Mouse (Mus musculus) forebrain, embryonic 16.5 days (tissue): ENCODE measurements around the gene Cmtm8. TPM values are rescaled to one million over a fixed set of nuclear protein-coding genes. Genes with fewer than 3 reads are reported as not detected.
A peak's percentile ranks its signal among the peaks of the same experiment; 100 is the strongest.

Experiments
- ATAC-seq: fragments of 200-750 bp; cut with Nextera tagmentation; 2 replicates; pipeline ENCODE4 v1.8.0; 2017; ENCODE audit warnings: mild to moderate bottlenecking, moderate library complexity
- H3K27ac ChIP-seq: fragments of 300-500 bp; sonication (generic); 2 replicates; pipeline ENCODE4 v1.5.1; 2014; ENCODE audit warnings: low read length, control low read depth
- H3K27me3 ChIP-seq: fragments of 300-500 bp; sonication (generic); replicated peaks from 2 replicates; pipeline ENCODE4 v1.6.1; 2014; ENCODE audit warnings: low read length; ENCODE audit not compliant: control insufficient read depth, insufficient read depth
- H3K36me3 ChIP-seq: fragments of 300-500 bp; sonication (generic); 2 replicates; pipeline ENCODE4 v1.6.1; 2014; ENCODE audit not compliant: control insufficient read depth, insufficient read depth
- H3K4me1 ChIP-seq: fragments of 300-500 bp; sonication (generic); replicated peaks from 2 replicates; pipeline ENCODE4 v1.6.1; 2014; ENCODE audit warnings: low read length; ENCODE audit not compliant: control insufficient read depth, insufficient read depth
- H3K4me2 ChIP-seq: fragments of 300-500 bp; sonication (generic); 2 replicates; pipeline ENCODE4 v1.6.1; 2014; ENCODE audit warnings: mild to moderate bottlenecking, low read length, control low read depth
- H3K4me3 ChIP-seq: fragments of 300-500 bp; sonication (generic); replicated peaks from 2 replicates; pipeline ENCODE4 v1.5.1; 2014; ENCODE audit warnings: mild to moderate bottlenecking, low read length, control low read depth
- H3K9ac ChIP-seq: fragments of 300-500 bp; sonication (generic); replicated peaks from 2 replicates; pipeline ENCODE4 v1.6.1; 2014; ENCODE audit warnings: low read depth, low read length, control low read depth
- H3K9me3 ChIP-seq: fragments of 300-500 bp; sonication (generic); 2 replicates; pipeline ENCODE4 v1.6.1; 2016; ENCODE audit warnings: low read length; ENCODE audit not compliant: control insufficient read depth
- WGBS: fragments of 180-500 bp; shearing (Covaris S2); extraction: QIAGEN DNeasy Blood & Tissue Kit; methylation state at CpG from one replicate; pipeline ENCODE4 v1.1.7; 2014; 5-methylcytosine and 5-hydroxymethylcytosine counted together
- polyA plus RNA-seq: library from polyadenylated mRNA; unstranded; fragments of >200 nt; fragmentation: Nextera tagmentation; extraction: Ambion mirVana; gene quantifications from 2 replicates; pipeline ENCODE4 v1.2.1, GENCODE M21; 2015

Cmtm8 gene
- polyA plus RNA-seq, 1 experiment from 2014 or later: 8.2 TPM

GRCm38 (mm10) chr9:114797329-114798004 is 46.5 kb downstream of the Cmtm8 start:
- no peak overlapping the region for H3K4me2 ChIP-seq
- 50% methylated on average over 11 of the region's 11 CpGs for WGBS

GRCm38 (mm10) chr9:114796473-114797050 is 47.4 kb downstream of the Cmtm8 start:
- no peak overlapping the region for H3K4me3 ChIP-seq
- H3K9me3 ChIP-seq: no peaks in the 10 kb centered on the region
- H3K27ac ChIP-seq: no peak overlapping the region
- peaks cover 4% of the 10 kb centered on the region for H3K4me1 ChIP-seq
- 55% methylated on average over 11 of the region's 11 CpGs for WGBS
- no peak overlapping the region for H3K4me2 ChIP-seq
- no peak for ATAC-seq
- no peaks in the 10 kb centered on the region for H3K36me3 ChIP-seq
- no peaks in the 10 kb centered on the region for H3K27me3 ChIP-seq
- H3K9ac ChIP-seq: no peak overlapping the region

More at GRCm38 (mm10) chr9:114797329-114798004, 46.5 kb downstream of the Cmtm8 start:
- Histone ChIP-seq H3K27ac (no peak overlapping the region), H3K4me3 (no peak overlapping the region), H3K9me3 (no peaks in the 10 kb centered on the region), H3K9ac (0 out of 2 replicates have a peak overlapping the region, but pooled peaks have one; percentile 8), H3K36me3 (no peaks in the 10 kb centered on the region), H3K4me1 (peaks cover 4% of the 10 kb centered on the region), H3K27me3 (no peaks in the 10 kb centered on the region)
- ATAC-seq: peak; percentile 86

GRCm38 (mm10) chr9:114794491-114794890 is 49.5 kb downstream of the Cmtm8 start:
- peaks cover 4% of the 10 kb centered on the region for H3K4me1 ChIP-seq
- no peak overlapping the region for H3K27ac ChIP-seq
- no peaks in the 10 kb centered on the region for H3K36me3 ChIP-seq
- no peak for ATAC-seq
- WGBS: 79% methylated on average over 4 of the region's 4 CpGs
- no peaks in the 10 kb centered on the region for H3K27me3 ChIP-seq
- H3K4me2 ChIP-seq: no peak overlapping the region
- no peak overlapping the region for H3K9ac ChIP-seq
- H3K9me3 ChIP-seq: no peaks in the 10 kb centered on the region
- H3K4me3 ChIP-seq: no peak overlapping the region

GRCm38 (mm10) chr9:114793764-114794295 is 50.1 kb downstream of the Cmtm8 start:
- Histone ChIP-seq H3K27me3 (no peaks in the 10 kb centered on the region), H3K4me1 (peaks cover 4% of the 10 kb centered on the region), H3K9ac (no peak overlapping the region), H3K36me3 (no peaks in the 10 kb centered on the region), H3K4me2 (no peak overlapping the region), H3K27ac (no peak overlapping the region), H3K9me3 (no peaks in the 10 kb centered on the region), H3K4me3 (no peak overlapping the region)
- ATAC-seq: no peak
- WGBS: 89% methylated on average over 9 of the region's 9 CpGs

GRCm38 (mm10) chr9:114789989-114790388 is 54.0 kb downstream of the Cmtm8 start:
- no peak for ATAC-seq
- Histone ChIP-seq H3K4me2 (no peak overlapping the region), H3K36me3 (no peaks in the 10 kb centered on the region), H3K4me1 (no peaks in the 10 kb centered on the region), H3K9ac (no peak overlapping the region), H3K9me3 (no peaks in the 10 kb centered on the region), H3K27ac (no peak overlapping the region), H3K27me3 (no peaks in the 10 kb centered on the region), H3K4me3 (no peak overlapping the region)
- 86% methylated on average over 8 of the region's 8 CpGs for WGBS

GRCm38 (mm10) chr9:114789557-114789956 is 54.4 kb downstream of the Cmtm8 start:
- Histone ChIP-seq H3K9ac (no peak overlapping the region), H3K4me1 (no peaks in the 10 kb centered on the region), H3K27me3 (no peaks in the 10 kb centered on the region), H3K9me3 (no peaks in the 10 kb centered on the region), H3K36me3 (no peaks in the 10 kb centered on the region), H3K4me3 (no peak overlapping the region), H3K4me2 (no peak overlapping the region), H3K27ac (no peak overlapping the region)
- WGBS: 80% methylated on average over 7 of the region's 7 CpGs
- ATAC-seq: no peak

- 93% methylated on average over 8 of the region's 8 CpGs for WGBS
- ATAC-seq: no peak
- Histone ChIP-seq H3K27ac (no peak overlapping the region), H3K9me3 (no peaks in the 10 kb centered on the region), H3K4me1 (no peaks in the 10 kb centered on the region), H3K36me3 (no peaks in the 10 kb centered on the region), H3K27me3 (no peaks in the 10 kb centered on the region), H3K4me3 (no peak overlapping the region), H3K4me2 (no peak overlapping the region), H3K9ac (no peak overlapping the region)
Measured at GRCm38 (mm10) chr9:114788697-114789096, 55.3 kb downstream of the Cmtm8 start.

- 91% methylated on average over 7 of the region's 7 CpGs for WGBS
- no peak overlapping the region for H3K9ac ChIP-seq
Measured at GRCm38 (mm10) chr9:114787716-114788115, 56.2 kb downstream of the Cmtm8 start.

GRCm38 (mm10) chr9:114787134-114787533 is 56.8 kb downstream of the Cmtm8 start:
- Histone ChIP-seq H3K4me3 (no peak overlapping the region), H3K27me3 (no peaks in the 10 kb centered on the region)
- ATAC-seq: no peak

More at GRCm38 (mm10) chr9:114787716-114788115, 56.2 kb downstream of the Cmtm8 start:
- H3K4me2 ChIP-seq: no peak overlapping the region
- no peak overlapping the region for H3K27ac ChIP-seq
- H3K4me1 ChIP-seq: no peaks in the 10 kb centered on the region
- ATAC-seq: no peak
- H3K9me3 ChIP-seq: no peaks in the 10 kb centered on the region
- no peak overlapping the region for H3K4me3 ChIP-seq
- H3K27me3 ChIP-seq: no peaks in the 10 kb centered on the region
- no peaks in the 10 kb centered on the region for H3K36me3 ChIP-seq

More at GRCm38 (mm10) chr9:114787134-114787533, 56.8 kb downstream of the Cmtm8 start:
- Histone ChIP-seq H3K4me2 (no peak overlapping the region), H3K9ac (no peak overlapping the region), H3K9me3 (no peaks in the 10 kb centered on the region), H3K36me3 (no peaks in the 10 kb centered on the region), H3K4me1 (no peaks in the 10 kb centered on the region), H3K27ac (no peak overlapping the region)
- 96% methylated on average over 5 of the region's 5 CpGs for WGBS
